Mouse (Mus musculus) ES-CJ7 (cell line): Measurements from ENCODE around the gene Nckipsd.
A peak's percentile ranks its signal among the peaks of the same experiment; 100 is the strongest.

Experiments used
- DNase-seq: peaks from one replicate; pipeline ENCODE4 v3.0.0; 2011; ENCODE audit warnings: low read depth, low spot score

Nckipsd gene

DNA sequence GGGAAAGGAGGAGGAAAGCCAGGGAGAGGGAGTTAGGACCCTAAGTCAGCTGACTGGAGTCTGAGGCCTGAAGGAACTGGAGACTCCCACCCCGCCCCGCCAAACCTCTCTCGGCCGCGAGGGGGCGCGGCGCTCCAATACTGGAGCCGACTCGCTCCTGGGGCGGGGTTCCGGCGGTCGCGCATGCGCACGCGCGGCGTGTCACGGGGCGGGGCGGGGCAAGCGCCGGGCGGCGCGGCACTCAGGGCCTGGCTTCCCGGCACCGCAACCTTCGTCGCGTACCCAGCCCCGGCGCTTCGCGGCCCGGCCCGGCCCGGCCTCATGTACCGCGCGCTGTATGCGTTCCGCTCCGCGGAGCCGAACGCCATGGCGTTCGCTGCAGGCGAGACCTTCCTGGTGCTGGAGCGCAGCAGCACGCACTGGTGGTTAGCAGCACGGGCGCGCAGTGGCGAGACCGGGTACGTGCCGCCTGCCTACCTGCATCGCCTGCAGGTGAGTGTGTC, at the start of gene Nckipsd:
Gene Nckipsd, plus strand, starts transcription at position 206 of the 503 bp plus-strand sequence.
- DNase-seq, result peak; percentile 90

DNA sequence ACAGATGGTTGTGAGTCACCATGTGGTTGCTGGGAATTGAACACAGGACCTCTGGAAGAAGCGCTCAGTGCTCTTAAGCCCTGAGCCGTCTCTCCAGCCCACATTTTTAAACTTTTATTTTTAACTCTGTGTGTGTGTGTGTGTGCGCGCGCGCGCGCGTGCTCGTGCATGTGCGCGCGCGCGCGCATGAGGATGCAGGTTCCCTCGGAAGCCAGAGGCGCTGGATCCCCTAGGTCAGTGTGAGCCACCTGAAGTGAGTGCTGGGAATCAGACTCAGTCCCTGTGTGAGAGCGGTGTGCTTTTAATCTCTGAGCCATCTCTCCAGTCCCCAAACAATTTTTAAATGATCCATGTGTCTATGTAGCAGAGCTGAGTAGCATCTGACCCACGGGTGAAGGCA, 49.0 kb upstream of the Nckipsd start:
- DNase-seq, result peak; percentile 51

DNA sequence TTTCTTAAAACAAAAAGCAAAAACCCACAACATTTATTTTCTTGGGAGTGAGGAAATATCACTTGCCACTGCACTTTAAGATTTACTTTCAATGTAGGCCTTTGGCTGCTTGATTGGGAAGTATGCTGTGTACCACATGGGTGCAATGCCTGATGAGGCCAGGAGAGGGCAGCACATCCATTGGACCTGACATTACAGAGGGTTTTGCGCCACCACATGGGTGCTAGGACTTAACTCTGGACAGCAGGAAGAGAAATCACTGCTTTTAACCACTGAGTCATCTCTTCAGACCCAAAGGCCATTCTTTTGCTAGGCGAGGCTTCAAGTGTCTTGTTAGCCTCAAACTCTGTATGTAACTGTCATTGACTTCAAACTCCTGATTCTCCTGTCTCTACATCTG, 48.4 kb upstream of the Nckipsd start:
- DNase-seq, result peak; percentile 96

DNA sequence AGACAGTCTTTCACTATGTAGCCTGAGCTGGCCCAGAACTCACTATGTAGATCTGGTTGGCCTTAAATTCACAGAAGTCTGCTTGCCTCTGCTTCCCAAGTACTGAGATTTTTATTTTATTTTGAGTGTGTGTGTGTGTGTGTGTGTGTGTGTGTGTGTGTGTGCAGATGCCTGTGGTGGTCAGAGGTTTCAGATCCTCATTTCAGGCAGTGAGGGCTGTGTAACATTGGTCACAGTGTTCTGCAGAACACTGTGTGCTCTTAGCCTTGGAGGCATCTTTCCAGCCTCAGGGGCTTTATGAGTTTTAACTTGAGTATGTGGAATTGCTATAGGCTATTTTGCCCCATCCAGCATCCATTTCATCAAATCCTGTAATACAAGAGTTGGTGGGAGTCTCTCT, 46.6 kb upstream of the Nckipsd start:
- no peak for DNase-seq

DNA sequence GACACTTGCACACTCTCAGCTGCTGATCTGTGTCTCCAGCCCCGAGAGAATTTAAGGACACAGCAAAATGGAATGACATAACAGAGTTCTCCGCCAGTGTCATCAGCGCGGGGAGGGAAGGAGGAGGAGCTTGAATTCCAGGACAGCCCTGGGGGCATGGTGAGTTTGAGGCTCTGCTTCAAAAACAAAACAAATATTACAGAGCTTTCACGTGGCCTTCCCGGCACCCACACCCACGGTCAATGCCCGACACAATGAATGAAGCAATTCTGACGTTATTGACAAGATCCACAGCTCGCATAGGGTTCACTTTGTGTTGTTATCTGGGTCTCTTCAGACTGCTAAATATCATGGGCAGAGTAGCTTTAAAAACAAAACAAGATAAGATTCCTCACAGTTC, 43.2 kb upstream of the Nckipsd start:
- DNase-seq, result no peak

DNA sequence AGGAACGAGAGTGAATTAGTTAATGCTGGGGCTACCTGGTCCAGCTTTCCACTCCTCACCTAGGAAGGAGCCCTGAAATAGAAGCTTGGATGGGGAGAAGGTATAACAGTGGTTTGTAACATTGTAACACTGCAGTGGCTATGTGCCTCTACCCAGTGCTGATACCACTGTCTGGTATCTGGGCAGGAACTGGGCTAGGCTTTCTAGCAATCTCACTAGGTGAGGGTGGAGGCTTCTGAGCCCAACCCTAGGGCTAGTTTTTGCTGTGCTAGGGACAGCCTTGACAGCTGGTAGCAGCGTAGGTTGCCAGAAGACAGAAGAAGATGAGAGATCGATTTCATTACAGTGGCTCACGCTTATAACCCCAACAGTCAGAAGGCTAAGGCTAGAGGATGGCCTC, 31.6 kb upstream of the Nckipsd start:
- no peak for DNase-seq

DNA sequence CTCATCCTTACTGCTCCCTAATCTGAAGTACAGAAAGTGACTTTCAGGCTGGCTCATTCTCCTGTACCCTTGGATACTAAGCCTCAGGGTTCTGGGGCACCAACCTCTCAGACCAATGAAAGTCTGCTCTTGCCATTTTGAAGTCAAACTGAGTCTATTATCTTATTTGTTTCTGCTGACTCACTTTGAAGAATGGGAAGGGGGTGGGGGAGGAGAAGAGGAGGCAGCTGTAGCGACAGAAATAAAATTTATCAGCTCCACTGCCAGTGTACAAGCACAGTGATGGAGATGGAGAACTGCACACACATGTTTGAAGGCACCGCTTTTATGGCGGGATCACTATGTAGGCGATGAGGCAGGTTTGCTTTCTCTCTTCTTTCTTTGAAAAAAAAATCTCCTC, 30.9 kb upstream of the Nckipsd start:
- no peak for DNase-seq

DNA sequence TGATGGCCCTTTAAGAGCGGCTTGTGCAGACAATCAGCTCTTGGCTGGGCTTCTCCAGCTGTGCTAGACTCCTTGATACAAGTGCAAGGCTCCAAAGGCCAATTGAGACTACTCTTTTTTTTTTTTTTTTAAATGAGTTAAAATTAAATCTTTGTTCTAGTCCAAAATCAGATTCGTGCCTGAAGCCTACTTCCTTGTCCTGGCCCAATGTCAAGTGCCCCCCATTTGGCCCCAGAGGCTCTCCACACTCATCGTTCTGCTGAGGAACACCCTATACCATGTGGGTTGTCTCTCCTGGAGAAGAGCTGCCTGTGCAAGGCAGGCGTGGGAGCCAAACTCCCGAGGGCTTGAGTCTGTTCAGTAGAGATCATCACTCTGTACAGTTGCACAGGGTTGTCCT, 27.2 kb upstream of the Nckipsd start:
- no peak for DNase-seq

DNA sequence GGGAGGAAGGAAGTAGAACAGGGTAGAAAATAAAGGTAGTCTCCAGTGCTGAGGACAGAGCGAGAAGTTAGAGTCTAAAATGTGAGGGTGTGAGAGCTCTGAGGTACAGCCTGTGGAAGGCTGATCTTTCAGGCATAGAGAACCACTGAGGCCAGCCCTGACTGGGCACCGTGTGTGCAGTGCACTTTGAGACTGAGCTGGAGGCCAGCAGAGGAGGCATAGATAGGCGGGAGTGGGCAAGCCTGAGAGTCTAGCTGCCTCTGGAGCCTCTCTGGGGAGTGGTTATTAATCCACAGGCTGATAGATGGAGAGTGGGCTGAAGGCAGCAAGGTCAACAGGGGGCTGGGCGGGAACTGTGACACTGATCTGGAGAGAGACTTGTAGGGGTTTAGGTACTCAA, 26.3 kb upstream of the Nckipsd start:
- DNase-seq, result no peak

DNA sequence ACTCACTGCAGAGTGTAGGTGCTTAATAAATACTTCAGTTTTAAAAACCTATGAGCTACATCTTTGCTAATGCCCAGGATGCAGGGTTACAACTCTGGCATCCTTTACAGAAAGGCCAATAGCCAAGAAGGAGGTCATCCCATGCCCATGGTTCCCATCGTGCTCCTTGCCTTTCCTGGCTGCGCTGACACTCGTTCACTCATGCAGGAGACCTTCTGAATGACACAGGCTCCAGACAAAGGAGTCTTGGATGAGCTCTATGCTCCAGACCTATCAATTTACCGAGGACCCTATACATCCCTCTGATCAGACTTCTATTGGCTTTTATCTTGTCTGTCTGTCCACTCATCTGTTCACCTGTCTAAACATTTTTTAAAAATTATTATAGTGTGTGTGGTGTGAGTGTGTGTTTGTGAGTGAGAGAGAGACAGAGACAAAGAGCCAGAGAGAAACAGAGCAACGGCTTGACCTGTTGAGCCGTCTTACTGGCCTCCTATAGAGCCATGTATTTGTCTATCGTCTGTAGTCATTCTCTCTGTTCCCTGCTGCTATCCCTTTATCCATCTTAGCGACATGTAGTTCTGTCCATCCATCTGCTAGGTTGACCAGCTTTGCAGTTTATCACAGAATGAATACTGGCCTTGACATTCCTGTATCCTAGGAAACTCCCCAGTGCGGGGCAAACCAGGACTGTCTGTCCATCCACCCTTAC, 25.2 kb upstream of the Nckipsd start:
- no peak for DNase-seq

DNA sequence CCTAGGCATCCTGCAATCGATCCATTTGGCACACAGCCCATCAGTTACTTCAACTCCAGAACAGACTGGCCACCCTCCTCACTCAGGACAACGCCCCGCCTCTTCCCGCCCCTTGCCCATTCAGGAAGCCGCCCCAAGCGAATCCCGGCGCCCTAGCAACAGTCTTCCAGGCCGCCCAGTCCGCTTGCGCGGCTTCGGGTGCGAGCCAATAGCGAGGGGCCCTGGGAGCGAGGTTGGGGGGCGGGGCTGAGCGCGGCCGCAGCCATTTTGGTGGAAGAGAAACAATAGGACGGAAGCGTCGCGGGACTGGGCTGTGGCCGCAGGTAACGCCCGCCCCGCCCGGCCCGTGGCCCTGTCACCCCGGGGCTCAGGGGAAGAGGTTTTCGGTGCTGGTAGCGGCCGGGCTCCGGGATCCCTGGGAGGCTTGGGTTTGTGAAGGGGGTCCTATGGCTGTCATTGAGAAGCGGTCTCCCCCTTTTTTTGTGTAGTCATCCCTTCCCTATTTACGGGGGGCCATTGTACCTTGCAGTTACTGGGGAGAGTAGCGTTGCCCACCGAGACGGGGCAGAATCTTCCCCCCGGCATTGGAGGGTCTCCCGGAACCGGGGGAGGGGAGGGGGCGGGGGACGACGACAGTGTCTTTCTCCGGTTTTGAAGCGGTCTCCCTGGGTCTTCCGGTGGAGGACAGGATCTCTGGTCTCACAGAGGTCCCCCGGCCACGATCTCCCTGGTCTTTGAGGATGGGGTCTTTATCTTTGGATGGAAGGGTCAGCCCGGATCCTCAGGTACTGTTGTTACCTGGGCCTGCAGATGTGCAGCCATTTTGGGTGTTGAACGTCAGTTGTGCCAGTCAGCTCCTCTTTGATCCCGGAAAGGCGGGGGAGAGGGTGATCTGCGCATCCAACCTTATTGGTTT, 24.4 kb upstream of the Nckipsd start, which contains the start of gene Ip6k2:
Gene Ip6k2, plus strand, starts transcription at position 249 of the 916 bp plus-strand sequence.
- DNase-seq, result peak; percentile 96

DNA sequence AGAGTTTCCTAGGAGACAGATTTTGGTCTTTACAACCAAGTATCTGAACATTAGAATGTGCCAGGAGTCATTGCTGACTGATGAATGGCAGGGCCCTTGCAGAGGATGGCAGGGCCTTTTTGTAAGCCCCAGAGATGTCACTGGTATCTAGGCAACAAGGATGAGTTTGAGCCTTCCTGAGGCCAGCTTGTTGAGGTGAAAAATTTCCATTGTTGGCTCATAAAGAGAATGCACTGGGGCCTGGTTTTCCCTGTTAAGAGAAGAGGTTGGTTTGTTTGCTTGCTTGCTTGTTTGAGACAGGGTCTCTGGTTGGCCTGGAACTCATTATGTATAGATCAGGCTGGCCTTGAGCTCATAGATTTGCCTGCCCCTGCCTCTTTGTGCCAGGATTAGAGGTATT, 22.8 kb upstream of the Nckipsd start:
- no peak for DNase-seq

DNA sequence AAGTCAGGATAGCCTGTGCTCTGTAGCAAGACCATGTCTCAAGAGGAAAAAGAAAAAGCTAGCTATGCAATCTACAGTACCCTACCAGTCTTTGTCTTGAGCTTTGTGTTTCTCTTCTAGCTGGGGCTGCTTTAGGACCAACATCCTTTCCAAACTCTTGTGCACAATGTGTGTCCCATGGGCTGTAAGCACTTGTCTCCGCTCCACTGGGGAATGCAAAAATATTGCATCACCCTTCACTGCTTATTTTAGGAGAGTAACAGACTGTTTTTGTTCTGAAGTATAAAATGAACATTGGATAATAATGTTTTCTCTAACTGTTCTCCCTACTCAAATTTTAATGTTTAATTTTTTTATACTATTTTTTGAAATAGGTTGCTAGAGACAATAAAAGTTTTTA, 21.7 kb upstream of the Nckipsd start:
- no peak for DNase-seq

DNA sequence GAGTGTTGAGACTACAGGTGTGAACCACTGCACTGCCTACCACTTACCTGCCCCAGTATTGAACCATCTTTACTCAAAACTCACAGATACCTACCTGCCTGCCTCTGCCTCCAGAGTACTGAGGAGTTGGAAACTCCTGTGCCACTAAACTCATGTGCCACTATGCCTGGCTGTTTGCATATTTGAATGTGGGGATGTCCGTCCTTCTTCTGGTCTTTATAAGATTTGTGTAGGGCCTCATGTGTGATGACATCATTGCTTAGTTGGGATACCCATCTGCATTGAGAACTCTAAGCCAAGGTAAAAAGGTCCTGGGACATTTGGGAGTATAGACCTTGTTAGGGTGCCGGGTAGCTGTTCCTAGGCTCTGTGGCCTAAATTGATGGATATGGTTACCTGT, 21.1 kb upstream of the Nckipsd start:
- no peak for DNase-seq

DNA sequence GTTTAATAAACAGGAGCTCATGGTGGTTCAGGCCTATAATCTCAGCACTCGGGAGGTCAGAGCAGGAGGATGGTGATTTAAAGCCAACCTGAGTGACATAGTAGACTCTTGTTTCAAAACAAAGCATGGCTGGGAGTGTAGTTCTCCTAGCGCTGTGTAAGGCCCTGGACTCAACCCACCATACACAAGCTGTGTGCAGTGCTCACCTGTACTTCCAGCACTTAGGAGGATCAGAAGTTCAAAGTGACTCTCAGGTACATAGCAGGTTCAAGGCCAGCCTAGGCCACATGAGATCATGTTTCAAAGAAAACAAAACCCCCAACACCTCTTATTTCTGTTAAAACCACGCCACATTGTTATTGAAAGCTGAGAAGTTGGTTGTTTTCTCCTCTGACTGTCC, 19.5 kb upstream of the Nckipsd start:
- no peak for DNase-seq

DNA sequence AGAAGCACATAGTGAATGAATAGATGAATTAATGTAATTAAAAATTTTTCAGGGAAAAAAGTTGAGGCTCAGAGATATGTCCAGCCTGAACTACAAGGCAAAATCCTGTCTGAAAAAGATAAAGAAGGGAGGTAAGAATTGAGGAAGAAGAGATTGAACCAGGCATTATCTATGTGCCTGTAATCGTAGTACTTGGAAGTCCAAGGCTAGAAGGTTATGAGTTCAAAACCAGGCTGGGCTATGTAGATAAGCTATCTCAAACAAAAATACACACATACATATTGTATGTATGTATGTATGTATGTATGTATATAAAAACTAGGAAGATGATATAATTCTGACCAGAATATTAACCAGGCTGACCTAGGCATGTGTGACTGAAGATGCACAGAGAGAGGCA, 15.9 kb upstream of the Nckipsd start:
- no peak for DNase-seq

DNA sequence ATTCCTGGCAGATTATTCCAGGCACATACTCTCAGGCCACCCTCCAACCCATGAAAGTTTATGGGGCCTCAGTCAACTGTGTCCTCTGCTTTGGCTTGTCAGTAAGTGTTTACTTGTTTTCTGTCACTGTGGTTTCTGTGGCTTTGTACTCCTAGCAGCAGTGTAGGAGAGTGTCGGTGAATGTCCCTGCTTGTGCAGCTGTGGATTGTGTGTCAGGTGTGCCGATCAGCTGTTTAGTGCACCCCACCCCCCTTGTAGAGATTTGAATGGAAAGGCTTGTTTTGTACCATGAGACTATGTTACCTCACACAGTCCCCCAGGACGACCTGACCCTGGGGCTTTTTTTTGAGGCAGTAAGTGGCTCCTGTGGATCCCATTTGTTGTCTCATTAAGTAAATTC, 15.4 kb upstream of the Nckipsd start:
- no peak for DNase-seq

DNA sequence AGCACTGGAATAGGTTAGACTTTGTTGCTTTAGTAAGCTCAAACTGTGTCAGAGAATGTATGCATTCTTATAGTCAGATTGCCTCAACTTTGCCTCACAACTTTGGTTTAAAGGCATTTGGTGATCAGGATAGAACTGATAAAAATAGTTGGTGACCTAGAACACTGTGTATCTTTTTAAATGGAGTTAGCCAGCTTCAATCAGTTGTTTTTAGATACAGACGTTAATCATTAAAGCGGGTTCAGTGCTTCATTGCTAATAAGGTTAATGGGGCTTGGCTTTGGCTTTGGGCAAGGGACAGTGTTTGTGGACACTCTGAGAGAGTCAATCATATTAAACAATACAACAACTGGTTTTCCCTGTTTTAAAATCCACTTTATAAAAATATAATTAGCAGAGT, 12.9 kb upstream of the Nckipsd start:
- DNase-seq, result no peak

DNA sequence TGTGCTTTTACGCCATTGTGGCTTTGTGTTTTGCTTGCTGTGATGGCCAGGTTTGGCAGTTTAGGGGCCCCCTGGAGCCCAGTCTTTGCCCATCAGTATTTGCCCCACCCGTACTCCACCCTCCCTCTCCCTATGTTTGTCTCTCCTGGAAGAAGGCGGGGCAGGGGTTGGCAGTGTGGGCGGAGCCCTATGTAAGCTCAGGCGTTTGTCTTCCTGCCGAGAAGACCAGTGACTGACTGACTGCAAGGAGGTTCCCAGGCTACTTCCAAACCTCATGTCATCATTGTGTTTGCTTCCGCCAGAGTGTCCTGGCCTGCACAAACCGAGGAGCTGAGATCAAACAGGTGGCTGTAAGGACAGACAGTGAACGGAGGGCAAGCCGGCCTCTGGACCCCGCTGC, 12.4 kb upstream of the Nckipsd start:
- peak; percentile 60 for DNase-seq

DNA sequence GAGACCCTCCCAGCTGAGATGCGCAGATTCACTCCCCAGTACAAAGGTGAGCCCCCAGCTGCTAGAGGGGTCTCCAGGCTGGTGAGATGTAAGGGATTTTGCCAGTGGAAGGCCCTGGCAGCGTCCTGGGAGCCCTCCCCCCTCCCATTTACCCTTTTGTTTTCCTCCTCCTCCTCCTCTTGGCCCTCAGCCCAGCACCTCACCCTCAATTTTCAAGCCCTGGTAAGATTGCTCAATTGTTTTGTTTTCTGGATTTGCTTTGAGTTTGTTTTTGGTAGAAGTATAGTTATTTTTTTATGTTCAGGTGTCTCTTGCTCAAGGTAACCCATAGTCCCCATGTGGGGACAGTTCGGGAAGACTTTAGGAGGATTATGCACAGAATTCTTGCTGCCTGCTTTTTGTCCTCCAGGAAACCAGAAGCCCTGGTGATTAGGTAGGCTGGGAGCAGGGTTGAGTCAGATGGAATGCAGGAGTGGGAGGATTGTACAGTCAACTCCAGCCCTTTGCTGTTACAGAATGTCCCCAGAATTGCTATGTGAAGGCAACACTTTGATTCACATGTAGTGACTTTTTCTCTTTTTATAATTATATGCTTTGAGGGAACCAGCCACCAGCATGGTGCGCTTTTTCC, 11.7 kb upstream of the Nckipsd start:
- no peak for DNase-seq

DNA sequence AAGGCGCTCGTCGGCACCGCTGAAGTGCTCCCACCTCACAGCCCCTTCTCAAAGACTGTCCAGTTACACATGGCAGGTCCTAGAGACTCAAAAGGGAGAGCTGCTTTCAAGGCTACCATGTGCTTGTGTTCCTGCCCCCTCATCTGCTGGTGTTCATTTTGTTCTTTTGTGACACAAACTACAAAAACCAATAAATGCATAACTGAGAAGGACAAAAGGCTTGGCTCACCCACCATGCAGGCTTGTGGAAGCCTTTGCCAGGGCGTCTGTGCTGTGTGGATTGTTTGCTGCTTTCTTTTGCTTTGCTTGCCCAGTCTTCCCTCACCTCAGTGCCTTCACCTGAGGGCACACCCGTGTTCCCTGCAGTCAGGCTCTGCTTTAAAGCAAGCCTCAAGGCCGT, 10.7 kb upstream of the Nckipsd start:
- DNase-seq, result no peak

DNA sequence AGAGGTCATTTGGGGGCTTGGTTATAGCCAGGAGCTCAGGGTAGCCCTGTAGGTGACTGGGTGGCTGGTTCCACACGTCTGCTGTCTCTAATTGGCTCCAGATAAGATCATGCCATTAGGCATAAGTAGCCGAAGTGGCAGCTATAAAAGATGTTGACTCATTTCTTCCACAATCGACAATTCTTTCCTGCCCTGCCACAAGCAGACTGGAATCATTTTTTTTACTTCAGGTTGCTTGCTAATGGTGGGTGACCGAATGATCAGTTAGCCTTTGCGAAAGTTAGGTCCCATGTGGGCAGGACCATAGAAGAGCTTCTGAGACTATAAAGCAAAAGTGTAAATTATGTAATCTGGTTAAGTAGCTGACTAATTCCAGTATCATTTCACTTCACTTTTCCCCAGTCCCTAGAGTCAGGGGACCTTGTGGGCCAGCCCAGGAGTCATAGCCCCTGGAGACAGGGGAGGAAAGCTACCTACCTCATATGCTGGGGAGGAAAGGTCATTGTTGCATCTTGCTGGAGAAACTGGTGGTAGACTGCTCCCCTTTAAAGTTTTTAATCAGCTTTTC, 9.6 kb upstream of the Nckipsd start:
- DNase-seq, result no peak
